Mouse (Mus musculus): Measurements from ENCODE around the gene Cdip1.
A peak's percentile ranks its signal among the peaks of the same experiment; 100 is the strongest.

The Cdip1 gene

GRCm38 (mm10) chr16:4736262-4736661 is 53.8 kb downstream of the Cdip1 start:
- no peak for TF ChIP-seq GATA4 (IDR thresholded peaks at IDR 0.05; ENCODE audit: insufficient replicate concordance, low read length)

DNA sequence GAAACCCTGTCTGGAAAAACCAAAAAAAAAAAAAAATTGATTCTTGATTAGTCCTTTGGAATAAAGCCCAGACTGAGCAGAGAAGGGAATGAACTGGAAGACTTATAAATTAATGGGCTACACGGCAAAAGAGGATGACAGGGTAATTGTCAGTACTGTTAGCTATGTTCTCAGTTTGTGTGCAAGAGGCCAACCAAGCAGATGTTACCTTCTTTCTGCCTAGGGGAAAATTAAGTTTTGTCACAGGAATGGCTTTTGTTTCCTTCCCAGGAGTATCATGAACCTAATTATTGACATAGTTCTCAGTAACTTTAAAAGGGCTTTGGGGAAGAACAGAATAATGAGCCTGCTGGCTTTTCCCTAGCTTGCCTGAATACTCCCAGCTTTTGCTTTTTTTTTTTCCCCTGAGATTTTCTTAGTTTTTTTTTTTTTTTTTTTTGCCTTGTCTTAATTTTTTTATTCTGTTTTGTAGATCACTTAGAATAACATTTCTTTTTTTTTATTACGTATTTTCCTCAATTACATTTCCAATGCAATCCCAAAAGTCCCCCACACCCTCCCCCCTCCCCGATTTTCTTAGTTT is 59.2 kb downstream of the Cdip1 start:
- TF ChIP-seq GATA4 (IDR thresholded peaks at IDR 0.05; ENCODE audit: insufficient replicate concordance, low read length): no peak

DNA sequence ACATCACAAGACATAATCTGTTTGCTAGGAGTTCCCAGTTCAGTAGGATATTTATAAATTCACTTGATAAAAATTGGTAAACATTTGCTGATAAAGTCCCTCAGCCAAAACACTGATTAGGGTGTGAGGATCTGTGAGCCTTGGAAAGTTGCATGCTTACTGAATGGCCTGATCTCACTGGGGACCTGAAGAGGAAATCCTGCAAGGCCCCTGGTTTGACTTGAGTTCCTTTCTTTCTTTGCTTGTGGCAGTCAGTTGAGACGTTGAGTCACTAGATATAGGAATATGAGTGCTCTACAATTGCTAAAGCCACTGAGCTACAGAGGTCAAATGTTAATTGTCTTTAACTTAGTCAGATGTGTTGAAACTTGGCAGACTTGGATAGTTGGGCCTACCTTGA is 62.1 kb downstream of the Cdip1 start:
- TF ChIP-seq GATA4 (IDR thresholded peaks at IDR 0.05; ENCODE audit: insufficient replicate concordance, low read length): peak; percentile 90

DNA sequence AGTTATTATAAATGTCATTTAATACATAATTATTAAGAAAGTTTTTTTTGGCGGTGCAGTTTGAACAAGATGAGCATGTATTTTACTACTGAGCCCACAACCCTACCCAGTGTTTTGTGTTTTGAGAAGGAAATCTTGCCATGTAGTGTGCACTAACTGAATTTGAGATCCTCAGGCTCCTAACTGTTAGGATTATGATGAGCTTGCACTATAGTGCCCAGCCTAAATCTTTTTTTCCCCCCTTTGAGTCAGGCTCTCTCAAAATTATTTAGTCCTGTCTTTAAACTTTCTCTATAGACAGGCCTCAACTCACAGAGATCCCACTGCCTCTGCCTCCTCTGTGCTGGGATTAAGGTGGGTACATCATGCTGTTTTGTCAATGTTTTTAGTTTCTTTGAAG is 62.6 kb downstream of the Cdip1 start:
- no peak for TF ChIP-seq GATA4 (IDR thresholded peaks at IDR 0.05; ENCODE audit: insufficient replicate concordance, low read length)

GRCm38 (mm10) chr16:4726528-4727128 is 63.5 kb downstream of the Cdip1 start:
- no peak for TF ChIP-seq GATA4 (IDR thresholded peaks at IDR 0.05; ENCODE audit: insufficient replicate concordance, low read length)

GRCm38 (mm10) chr16:4725780-4726527 is 64.1 kb downstream of the Cdip1 start, which contains the start of gene Hmox2:
TSS of gene Hmox2 (plus strand) at chr16:4726361.
- TF ChIP-seq GATA4 (IDR thresholded peaks at IDR 0.05; ENCODE audit: insufficient replicate concordance, low read length): no peak

DNA sequence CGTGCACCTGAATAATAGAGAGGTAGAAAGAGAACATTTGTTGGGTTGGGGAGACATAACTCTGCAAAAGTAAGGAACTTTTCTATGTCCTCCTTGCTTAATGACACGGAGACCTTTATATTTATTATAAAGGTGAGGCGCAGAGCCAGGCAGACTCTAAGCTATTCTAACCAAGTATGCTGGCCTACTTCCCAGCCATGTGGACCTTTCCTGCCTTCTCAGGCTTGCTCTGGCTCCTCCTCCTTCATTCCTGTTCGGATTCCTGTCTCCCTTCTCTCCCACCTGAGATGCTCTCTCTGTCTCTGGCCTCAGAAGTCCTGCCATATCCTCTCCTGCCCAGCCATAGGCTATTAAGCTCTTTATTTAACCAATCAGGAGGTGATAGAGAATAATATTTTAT is 64.8 kb downstream of the Cdip1 start:
- no peak for TF ChIP-seq GATA4 (IDR thresholded peaks at IDR 0.05; ENCODE audit: insufficient replicate concordance, low read length)

DNA sequence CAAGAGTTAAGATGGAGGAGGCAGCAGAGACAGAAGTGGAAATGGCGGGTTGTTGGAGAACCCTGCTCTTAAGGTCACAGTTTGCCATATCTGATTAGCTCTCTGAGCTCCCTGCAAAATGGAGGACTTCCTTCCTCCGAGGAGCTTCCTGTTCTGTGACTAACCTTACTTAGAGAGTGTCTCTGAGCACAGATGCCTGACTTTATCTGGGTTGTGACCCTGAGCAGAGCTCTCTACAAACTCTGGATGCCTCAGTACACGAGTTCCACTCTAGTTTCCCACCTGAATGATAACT is 67.2 kb downstream of the Cdip1 start:
- no peak for TF ChIP-seq GATA4 (IDR thresholded peaks at IDR 0.05; ENCODE audit: insufficient replicate concordance, low read length)

DNA sequence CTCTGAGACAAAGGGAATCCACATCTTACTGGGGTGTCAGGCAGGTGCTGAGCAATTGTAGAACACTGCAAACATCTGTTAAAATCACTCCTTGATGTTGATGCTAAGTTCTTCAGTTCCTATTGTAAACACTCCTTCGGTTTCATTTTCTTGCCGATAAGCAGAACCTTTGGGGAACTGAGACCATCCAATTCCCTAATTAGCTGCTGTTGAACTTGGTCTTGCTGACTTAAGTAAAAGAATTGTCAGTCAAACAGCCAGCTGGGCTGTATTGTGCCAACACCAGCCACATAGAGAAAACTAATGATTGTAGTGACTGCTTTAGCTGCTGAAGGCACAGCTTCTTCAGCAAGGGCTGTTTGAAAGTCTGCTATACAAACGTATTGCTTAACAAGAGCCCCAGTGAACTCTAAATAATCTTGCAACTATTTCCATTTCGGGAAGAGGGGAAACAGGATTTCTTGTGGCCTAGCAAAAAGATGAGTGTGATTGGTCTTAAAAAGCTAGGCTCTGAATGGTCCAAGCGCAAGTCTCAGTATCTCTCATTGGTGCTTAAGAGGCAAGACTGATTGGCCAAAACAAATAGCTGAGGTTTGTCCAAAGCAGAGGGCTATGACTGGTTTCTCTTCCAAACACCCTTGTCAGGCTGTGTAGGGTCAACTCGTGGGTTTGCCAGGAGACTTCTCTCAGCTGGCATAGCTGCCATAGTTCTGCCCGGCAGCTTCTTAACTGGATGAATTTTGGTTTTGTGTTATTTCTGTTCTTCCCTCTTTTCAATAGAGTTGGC is 67.8 kb downstream of the Cdip1 start:
- no peak for TF ChIP-seq GATA4 (IDR thresholded peaks at IDR 0.05; ENCODE audit: insufficient replicate concordance, low read length)

DNA sequence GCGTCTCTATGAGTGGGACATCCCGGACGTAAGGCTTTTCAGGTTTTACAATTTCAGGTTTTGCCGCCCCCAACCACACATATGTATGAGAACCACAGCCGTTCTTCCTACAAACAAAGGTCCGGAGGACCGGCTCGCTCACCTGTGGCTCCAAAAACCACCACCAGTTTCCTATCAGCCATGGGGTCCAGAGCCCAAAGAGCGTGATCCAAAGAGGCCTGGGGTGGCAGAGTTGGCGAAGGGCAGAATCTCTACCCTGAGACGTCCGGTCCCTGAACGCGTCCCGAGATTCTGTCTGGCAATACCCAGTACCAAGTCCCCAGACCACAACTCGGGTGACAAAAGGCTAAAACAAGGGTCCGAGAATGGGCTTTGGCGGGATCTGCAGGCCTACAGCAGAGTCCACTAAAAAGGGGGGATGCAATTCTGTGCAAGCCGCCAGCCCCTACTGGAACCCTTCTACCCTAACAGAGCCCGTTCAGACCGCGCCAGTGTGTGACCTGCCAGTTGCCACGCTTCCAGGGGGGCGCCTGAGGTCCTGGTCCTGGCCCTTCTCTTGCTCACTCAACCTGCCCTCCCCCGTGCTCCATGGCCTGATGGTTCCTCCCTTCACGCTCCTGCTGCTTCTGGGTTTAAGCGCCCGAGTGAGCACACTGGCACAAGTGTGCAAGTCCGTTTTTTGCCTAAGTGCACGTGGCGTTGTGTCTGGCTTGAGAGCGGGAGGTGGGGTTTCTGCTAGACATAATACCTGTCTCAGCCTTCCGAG is 71.2 kb downstream of the Cdip1 start, which contains the start of gene Nmral1:
Gene Nmral1 (minus strand): TSS at position 604 of the 766 bp plus-strand sequence.
- TF ChIP-seq GATA4 (IDR thresholded peaks at IDR 0.05; ENCODE audit: insufficient replicate concordance, low read length): no peak

DNA sequence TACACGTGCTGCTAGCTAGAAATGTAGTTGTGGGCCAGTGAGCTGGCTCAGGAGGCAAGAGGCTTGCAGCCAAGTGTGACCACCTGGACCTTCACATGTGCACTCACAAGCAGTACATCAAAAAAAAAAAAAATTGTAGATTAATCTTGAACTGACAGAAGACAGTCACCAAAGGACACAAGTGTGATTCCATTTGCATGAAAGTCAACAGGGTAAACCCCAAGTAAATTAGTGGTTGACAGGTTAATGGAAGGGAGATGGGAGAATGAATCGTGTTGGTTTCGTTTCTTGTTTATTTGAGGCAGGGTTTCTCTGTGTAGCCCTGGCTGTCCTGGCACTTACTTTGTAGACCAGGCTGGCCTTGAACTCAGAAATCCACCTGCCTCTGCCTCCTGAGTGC is 72.2 kb downstream of the Cdip1 start:
- TF ChIP-seq GATA4 (IDR thresholded peaks at IDR 0.05; ENCODE audit: insufficient replicate concordance, low read length): no peak

- TF ChIP-seq GATA4 (IDR thresholded peaks at IDR 0.05; ENCODE audit: insufficient replicate concordance, low read length): no peak
These were observed 76.0 kb downstream of the Cdip1 start for GRCm38 (mm10) chr16:4713861-4714710.

DNA sequence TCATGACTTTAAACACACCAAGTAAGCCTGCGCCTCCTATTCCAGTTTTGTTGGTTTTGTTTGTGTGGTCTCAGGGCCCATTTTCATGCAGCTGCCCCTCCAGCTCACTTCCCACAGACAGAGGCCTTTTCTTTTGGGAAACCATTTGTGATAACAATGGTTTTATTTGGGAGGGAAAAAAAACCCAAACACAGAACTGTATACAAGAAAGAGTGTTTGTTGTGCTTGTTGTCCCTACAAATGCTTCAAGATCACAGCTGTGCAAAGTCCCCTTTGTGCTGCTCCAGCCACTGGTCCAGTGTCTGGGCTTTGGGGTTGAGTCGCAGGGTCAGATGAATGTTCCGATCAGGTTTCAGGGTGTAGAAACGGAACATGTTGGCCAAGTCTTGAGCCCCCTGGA is 78.9 kb downstream of the Cdip1 start:
- TF ChIP-seq GATA4 (IDR thresholded peaks at IDR 0.05; ENCODE audit: insufficient replicate concordance, low read length): no peak

DNA sequence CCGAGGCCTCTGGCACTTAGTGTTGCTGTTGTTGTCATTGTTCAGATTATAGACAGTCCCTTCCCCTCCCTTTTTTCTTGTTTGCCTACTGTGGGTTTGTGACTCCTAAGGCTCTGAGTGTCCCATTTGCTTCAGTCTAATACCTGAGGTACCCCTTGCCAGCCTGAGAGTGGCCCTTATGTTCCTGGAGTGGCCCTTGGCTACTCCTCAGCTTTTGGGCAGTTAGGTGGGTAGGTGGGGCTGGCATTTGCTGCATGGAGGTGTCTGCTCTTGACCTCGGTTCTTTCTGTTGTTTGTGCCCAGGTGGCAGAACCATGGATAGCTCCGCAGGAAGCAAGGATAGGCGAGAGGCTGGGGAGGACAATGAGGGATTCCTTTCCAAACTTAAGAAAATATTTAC is 84.6 kb downstream of the Cdip1 start:
- no peak for TF ChIP-seq GATA4 (IDR thresholded peaks at IDR 0.05; ENCODE audit: insufficient replicate concordance, low read length)

Measured in liver, adult (tissue).